Mouse (Mus musculus) retina, postnatal 1 day (tissue): ENCODE measurements around the gene Adgrb3.

Source experiments
- DNase-seq: peaks from one replicate; pipeline ENCODE4 v3.0.0-alpha.2; 2012

Adgrb3 gene

DNA sequence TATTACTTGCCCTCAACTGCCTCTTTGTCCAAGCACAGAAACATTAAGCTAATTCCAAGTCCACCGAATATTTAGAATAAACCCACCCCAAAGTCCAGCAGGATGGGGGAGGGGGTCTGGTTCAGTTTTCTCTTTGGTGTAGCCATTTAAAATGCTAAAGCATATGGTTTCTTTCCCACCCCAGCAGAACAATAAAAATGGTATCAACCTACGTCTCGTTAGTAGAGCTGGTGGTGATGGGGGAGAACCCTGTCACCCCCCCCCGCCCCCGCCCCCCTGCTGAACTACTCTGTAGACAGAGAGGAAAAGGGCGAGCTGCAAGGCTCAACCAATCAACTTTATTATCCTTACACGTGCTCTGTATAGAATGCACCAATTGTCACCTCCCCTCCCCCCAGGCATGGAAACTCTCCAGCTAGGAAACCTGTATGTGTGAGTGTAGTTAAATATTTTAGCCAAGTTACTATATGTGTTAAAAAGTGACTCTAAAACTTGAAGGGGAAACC lies 600.2 kb downstream of the Adgrb3 start:
- DNase-seq: peak; percentile 48

DNA sequence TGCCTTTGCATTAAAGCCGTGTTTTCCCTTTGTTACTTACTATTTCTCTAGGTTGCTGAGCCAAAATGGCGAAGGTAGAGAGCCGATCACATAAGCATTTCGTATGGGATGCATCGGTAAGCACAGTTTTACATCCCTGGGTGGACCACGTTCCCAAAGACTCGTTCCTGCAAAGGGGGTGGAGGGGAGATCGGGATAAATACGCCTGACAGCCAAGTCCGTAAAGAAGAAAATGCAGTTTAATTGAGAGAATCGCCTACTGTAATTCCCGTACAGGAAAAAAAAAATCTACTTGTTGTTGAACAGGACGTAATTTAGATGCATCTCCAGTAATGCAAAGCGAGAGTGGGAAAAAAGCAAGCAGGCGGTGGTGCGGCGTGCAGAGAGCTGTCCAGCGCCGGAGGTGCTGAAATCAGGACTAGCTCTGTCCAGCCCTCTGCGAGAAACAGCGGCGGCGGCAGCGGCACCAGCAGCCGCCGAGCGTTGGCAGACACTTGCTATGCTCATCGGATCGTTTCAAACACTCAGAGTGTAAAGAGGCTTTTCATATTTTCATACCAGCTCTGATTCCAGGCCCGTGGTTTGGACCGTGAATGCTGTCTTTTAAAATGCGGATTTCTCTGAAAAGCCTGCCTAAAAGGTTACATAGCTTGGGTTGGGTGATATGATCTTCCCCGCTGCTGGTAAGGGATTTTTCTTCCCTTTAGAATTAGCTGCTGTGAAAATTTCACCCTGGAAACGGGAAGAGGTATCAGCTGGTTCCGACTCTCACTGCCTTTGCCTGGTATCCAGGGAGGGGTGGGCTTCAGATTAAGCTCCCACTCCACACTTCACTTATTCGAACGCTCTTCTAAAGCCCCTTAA lies 600.9 kb downstream of the Adgrb3 start:
- DNase-seq: peak; percentile 86

DNA sequence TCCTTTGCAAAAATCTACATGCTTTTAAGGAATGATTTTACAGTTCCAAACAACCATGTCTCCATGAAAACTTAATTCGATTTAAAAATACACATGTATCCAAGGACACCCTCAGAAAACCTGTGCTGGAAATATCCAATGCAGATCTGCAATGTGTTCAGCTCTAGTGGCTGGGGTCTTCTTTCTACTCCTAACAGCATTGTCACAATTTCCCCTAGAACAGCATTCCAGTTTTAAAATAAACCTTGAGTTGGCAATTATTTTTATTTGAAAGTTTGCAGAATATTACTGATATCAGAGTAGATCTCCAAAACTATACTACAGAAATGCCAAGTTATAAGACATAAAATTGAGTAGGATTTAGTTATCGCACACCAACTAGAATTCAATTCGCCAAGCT lies 601.6 kb downstream of the Adgrb3 start:
- DNase-seq: peak; percentile 3

- peak; percentile 52 for DNase-seq
These were observed 624.9 kb downstream of the Adgrb3 start for GRCm38 (mm10) chr1:25204636-25205035.

GRCm38 (mm10) chr1:25199392-25199791 lies 630.1 kb downstream of the Adgrb3 start:
- DNase-seq: no peak

- DNase-seq: peak; percentile 58
These were observed 637.5 kb downstream of the Adgrb3 start for GRCm38 (mm10) chr1:25191986-25192385.

DNA sequence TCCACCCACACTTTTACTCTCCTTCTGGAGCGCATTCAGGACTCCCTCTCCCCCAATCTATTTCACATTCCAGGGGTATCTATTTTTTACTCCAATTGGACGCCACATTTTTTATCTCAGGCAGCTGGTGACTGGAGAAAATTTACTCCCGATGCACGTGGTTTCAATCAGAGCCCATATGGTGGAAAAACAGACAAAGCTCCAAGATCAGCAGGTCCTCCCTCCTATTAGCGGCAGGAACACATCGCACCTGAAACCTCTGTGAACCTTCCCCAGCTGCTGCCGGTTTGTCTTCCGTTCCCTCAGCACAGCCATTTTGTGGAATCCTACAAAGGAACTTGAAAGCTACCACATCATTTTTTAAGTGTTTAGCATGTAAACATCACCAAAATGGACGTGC lies 640.2 kb downstream of the Adgrb3 start:
- no peak for DNase-seq

DNA sequence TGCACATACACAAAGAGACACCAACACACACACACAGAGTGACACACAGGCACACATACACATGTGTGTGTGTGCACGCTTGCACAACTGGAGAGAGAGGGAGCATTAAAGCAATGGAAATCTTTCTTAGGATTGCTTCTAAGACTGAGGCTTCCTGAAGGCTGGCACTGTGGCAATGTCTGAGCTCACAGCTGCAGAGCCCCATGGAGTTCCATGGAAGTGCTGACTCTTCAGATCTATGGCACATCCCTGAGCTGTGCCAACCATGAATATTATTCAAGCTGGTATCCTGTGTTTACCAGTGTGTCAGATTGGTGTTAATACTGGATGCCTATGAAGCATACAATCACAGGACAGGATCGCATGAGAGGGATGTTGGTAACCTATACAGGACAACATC lies 643.6 kb downstream of the Adgrb3 start:
- no peak for DNase-seq

DNA sequence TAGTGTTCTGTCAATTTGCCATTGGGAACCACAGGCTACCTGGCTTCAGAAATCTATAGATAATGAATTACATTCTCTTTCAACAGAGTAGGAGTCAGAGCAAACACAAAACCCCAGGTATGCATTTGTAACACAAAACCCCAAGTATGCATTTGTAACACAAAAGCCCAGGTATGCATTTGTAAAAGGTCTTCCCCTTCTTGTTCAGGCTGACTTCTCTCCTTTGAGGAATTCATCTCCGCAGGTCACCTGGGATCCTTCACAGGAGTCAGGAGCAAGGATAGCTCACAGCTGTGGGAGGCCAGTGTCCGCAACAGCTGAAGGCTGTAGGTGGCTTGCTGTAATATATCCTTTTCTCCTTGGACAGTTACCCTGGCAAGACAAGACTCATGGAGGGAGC lies 647.6 kb downstream of the Adgrb3 start:
- DNase-seq: no peak

DNA sequence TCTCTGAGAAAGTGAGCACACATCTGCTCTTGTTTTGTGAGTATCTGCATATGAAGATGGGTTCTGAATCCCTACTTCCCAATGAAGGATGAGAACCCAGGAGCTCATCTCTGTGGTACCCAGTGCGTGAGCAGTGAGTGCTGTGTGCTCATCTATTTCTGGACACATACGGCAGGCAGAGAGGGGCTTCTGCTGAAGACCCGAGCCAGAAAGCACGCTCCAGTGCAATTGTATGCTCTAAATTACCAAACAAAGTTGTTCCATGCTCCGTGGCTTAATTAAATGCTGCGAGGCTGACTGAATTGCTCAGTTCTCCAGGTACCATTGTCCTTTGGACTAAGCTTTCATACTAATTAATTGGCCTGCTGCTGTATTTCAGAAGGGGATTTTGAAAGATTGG lies 648.9 kb downstream of the Adgrb3 start:
- DNase-seq: peak; percentile 24

GRCm38 (mm10) chr1:25179860-25180582 lies 649.5 kb downstream of the Adgrb3 start:
- DNase-seq: no peak

DNA sequence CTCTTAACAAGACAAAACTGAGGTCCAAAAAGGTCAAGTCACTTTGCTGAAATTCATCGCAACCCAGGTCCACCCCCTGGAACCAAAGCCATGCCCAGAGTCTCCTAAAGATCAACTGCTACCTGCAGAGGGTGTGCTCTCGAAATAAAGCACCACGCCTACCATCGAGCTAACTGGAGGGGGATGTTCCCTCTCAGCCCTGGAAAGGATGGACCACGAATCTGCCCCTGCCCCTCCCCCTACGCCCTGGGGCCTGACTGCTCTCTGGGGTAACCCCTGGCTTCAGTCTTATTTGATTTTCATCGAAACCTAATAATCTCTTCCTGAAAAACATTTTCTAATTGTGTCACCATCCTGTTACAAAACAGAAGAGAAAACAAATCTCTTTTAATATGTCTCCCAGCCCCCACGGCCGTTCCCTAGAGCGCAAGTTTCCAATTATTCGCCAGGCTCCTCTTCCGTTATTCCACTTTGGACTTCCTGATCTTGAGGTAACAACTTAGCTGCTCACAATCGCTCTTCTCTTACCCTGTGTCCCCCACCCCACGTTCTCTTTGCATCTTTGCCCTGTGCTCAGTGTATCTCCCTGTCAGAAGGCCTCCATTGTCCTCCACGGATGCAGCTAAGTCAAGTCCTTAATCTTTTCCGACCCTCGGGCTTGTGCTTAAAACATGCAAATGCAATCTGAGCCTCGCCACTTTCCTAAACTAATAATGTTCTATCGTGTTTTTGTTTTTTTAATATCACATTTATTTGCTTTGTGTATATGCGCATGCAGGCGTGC lies 651.0 kb downstream of the Adgrb3 start:
- no peak for DNase-seq

DNA sequence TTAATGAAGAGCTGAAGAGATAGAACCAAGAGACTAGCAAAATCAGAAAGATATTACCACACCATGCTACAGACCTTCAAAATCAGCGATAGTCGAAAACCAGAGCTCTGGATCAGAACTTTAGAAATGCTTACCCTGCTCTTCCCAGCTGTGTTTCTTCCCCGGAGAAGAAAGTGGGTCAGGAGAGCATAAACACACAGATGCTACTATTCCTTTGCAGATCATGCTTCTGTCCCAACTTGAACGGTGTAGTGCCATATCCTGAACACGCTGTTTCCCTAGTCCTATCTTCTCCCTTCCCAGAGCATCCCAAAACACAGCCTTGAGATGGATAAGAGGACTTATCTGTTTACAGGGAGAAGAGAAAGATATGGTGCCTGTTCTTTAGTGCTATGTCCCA lies 662.4 kb downstream of the Adgrb3 start:
- no peak for DNase-seq

GRCm38 (mm10) chr1:25166036-25166796 lies 663.3 kb downstream of the Adgrb3 start:
- DNase-seq: no peak

GRCm38 (mm10) chr1:25163561-25163960 lies 665.9 kb downstream of the Adgrb3 start:
- DNase-seq: no peak

DNA sequence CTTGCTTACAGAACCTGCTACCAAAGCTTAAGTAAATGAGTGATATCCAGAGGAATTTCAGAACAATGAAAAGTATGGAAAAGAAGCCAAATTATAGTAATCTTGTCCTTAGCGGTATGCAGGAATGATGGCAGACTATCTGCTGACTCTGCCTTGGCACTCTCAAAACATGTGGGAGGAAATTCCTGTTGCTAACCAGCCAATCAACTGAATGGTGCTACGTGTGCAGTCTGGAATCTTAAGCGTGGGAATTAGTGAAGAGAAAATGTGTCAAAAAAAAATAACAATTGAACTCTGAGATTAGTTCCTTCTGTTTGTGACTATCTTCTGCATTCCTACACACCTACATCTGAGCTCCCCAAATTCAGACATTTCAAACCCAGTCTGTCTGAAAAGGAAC lies 683.3 kb downstream of the Adgrb3 start:
- no peak for DNase-seq

DNA sequence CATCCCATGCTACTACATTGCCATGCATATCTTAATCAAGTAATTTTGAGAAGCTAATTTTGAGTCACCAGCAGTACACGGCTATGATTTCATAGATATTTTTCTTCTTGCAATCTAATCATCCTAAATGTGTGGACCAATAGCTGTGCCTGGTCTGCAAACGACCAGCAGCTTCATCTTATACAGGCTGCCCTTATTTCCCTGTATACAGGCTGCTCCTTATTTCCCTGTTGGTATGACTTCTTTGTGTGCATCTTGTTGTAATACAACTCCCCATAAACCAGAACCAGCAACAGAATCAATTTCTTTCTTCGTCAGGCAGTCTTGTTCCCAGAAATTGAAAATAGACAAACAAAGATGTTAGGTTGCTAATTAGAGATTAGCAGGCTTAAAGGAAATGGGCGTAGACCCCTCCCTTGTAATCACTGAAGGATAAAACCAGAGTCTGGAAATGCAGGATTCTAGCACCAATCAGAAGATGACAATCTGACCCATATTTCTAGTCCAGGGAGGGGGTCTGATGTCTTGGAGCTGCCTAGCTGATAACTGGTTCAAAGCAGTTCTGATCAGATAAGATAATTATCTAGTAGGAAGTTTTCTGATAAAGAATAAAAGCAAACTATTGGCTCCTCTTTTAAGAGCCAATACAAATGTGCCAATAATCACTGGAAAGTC lies 697.2 kb downstream of the Adgrb3 start:
- peak; percentile 27 for DNase-seq

GRCm38 (mm10) chr1:25115512-25115911 lies 714.0 kb downstream of the Adgrb3 start:
- DNase-seq: no peak

DNA sequence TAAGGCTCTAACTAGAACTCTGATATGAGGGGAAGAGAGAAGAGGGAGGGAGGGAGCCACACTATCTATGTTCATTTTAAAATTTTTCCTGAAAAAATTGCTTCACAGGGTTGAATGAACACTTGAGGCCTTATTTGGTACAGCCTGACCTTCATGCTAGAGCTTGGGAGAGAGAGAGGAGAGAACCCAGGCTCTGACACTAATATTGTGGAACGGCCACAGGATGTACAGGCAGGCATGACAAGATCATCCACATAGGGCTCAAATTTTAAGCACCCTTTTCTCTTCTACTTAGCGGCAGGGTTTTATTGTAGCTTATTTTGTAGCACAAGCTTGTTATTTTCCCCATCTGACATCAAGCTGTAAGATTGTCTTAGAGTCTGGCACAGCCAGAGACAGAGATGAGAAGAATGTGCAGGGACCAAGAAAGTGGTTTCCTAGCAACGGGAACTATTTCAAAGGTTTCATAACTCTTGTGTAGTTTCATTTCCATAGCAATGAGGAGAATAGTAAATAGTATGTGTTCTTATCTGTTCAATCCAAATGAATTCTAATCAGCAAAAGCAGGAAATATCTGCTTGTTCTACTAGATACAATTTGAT lies 721.9 kb downstream of the Adgrb3 start:
- DNase-seq: no peak

DNA sequence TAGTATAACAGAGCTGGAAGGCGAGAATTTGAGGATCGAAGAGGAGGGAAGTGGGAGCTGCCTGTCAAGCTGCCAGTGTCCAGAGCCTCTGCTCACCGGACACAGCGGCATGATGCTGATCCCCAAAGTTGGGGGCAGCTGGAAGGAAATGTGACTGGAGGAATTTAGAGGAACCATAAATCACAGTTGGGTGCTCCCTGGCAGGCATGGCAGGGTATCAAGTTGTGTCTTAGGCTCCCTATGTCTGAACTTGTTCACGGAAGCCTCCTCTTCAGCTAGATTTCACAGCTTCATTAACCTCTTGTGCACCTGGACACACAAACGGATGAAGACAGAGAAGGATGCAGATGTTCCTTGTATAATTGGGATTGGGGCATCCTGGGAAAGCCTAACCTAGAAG lies 722.8 kb downstream of the Adgrb3 start:
- no peak for DNase-seq

DNA sequence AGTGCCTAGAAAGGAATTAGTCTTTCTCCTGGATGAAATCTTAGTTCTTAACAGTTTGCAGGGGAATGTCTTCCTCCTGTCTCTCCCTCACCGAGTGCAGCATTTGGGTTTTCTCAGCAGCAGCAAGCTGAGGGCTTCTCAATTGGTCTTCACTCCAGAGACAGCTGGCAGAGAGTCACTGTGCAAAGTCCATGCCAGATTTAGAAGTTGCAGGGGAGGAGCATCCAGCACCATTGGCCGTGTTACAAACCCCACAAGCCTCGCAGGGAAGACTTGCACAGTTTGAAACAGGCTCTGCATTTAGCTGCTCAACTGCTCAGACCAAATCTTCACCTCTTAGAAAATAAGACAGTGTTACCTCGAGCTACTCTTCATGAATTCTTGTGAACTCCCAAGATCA lies 724.1 kb downstream of the Adgrb3 start:
- DNase-seq: no peak
